Mouse (Mus musculus): Measurements from ENCODE around the gene Olfr1392. TPM values are rescaled to one million over a fixed set of nuclear protein-coding genes. Genes with fewer than 3 reads are reported as not detected.
"Not testable (repeated sequence)": the region's sequence is repeated elsewhere in the genome, so short reads cannot be mapped to it uniquely, and the experiment has no call there.

Gene Olfr1392
- total RNA-seq, 1 experiment: not detected

- Histone ChIP-seq H3K9ac (ENCODE audit: insufficient read depth, low read depth, low read length, poor library complexity, severe bottlenecking) (no peak within 1 kb of the TSS), H3K9me3 (ENCODE audit: control insufficient read depth, insufficient read depth, low read depth, low read length) (no peaks in the 10 kb centered on the region), H3K4me3 (ENCODE audit: insufficient read depth in 1 of 2, low read depth in 1 of 2, low read length in 2 of 2, poor library complexity in 1 of 2, severe bottlenecking in 1 of 2) (no peak within 1 kb of the TSS), H3K4me1 (ENCODE audit: control insufficient read depth in 2 of 2, insufficient read depth in 2 of 2, low read length in 2 of 2, poor library complexity in 1 of 2) (no peaks in the 10 kb centered on the region), H3K36me3 (ENCODE audit: control insufficient read depth, insufficient read depth, low read length, poor library complexity, severe bottlenecking) (no peaks in the 10 kb centered on the region), H3K27ac (ENCODE audit: insufficient read depth, low read depth, low read length, poor library complexity, severe bottlenecking) (no peak within 1 kb of the TSS)
- TF ChIP-seq CHD2 (IDR thresholded peaks at IDR 0.05; ENCODE audit: low read depth, low read length) (no peak), ZC3H11A (IDR thresholded peaks at IDR 0.05; ENCODE audit: borderline replicate concordance, low read depth, low read length) (no peak), MAFK (IDR thresholded peaks at IDR 0.05; ENCODE audit: insufficient read depth, low read depth, low read length) (no peak), HCFC1 (IDR thresholded peaks at IDR 0.05; ENCODE audit: borderline replicate concordance, insufficient read depth, low read length) (no peak), ZNF384 (IDR thresholded peaks at IDR 0.05; ENCODE audit: low read depth, low read length) (no peak)
- DNase-seq (ENCODE audit: low read depth, low spot score): no peak
- in situ Hi-C loops (cut with MboI; ENCODE audit: low sequenced_read_pairs in 2 of 2, unreplicated experiment in 2 of 2): no loop called here
These were observed 6.9 kb upstream of the Olfr1392 start, which contains the start of gene Olfr1393 for GRCm38 (mm10) chr11:49278222-49278621. Gene Olfr1393 (plus strand): TSS chr11:49278304.

- H3K36me3 ChIP-seq (ENCODE audit: control insufficient read depth, insufficient read depth, low read length, poor library complexity, severe bottlenecking): no peaks in the 10 kb centered on the region
- H3K9ac ChIP-seq (ENCODE audit: insufficient read depth, low read depth, low read length, poor library complexity, severe bottlenecking): no peak overlapping the region
- DNase-seq (ENCODE audit: low read depth, low spot score): no peak
- H3K4me1 ChIP-seq (ENCODE audit: control insufficient read depth in 2 of 2, insufficient read depth in 2 of 2, low read length in 2 of 2, poor library complexity in 1 of 2): no peaks in the 10 kb centered on the region
- no peaks in the 10 kb centered on the region for H3K9me3 ChIP-seq (ENCODE audit: control insufficient read depth, insufficient read depth, low read depth, low read length)
- H3K4me3 ChIP-seq (ENCODE audit: insufficient read depth in 1 of 2, low read depth in 1 of 2, low read length in 2 of 2, poor library complexity in 1 of 2, severe bottlenecking in 1 of 2): no peak overlapping the region
- H3K27ac ChIP-seq (ENCODE audit: insufficient read depth, low read depth, low read length, poor library complexity, severe bottlenecking): no peak overlapping the region
- in situ Hi-C loops (cut with MboI; ENCODE audit: low sequenced_read_pairs in 2 of 2, unreplicated experiment in 2 of 2): no loop called here
- no peak for TF ChIP-seq ZNF384 (IDR thresholded peaks at IDR 0.05; ENCODE audit: low read depth, low read length)
- no peak for TF ChIP-seq ZC3H11A (IDR thresholded peaks at IDR 0.05; ENCODE audit: borderline replicate concordance, low read depth, low read length)
- TF ChIP-seq MAFK (IDR thresholded peaks at IDR 0.05; ENCODE audit: insufficient read depth, low read depth, low read length): no peak
- TF ChIP-seq CHD2 (IDR thresholded peaks at IDR 0.05; ENCODE audit: low read depth, low read length): no peak
- TF ChIP-seq HCFC1 (IDR thresholded peaks at IDR 0.05; ENCODE audit: borderline replicate concordance, insufficient read depth, low read length): no peak
These were observed 2.2 kb downstream of the Olfr1392 start for GRCm38 (mm10) chr11:49287251-49287650.

GRCm38 (mm10) chr11:49292777-49293176 lies 7.7 kb downstream of the Olfr1392 start:
- DNase-seq (ENCODE audit: low read depth, low spot score): no peak
- in situ Hi-C loops (cut with MboI; ENCODE audit: low sequenced_read_pairs in 2 of 2, unreplicated experiment in 2 of 2): no loop called here

GRCm38 (mm10) chr11:49304441-49304840 lies 19.4 kb downstream of the Olfr1392 start, which contains the start of gene Olfr10:
Gene Olfr10 (plus strand): TSS chr11:49304741.
- DNase-seq (ENCODE audit: low read depth, low spot score): no peak
- no peak within 1 kb of the TSS for H3K9ac ChIP-seq (ENCODE audit: insufficient read depth, low read depth, low read length, poor library complexity, severe bottlenecking)
- TF ChIP-seq MAFK (IDR thresholded peaks at IDR 0.05; ENCODE audit: insufficient read depth, low read depth, low read length) (no peak), ZNF384 (IDR thresholded peaks at IDR 0.05; ENCODE audit: low read depth, low read length) (no peak), HCFC1 (IDR thresholded peaks at IDR 0.05; ENCODE audit: borderline replicate concordance, insufficient read depth, low read length) (no peak), CHD2 (IDR thresholded peaks at IDR 0.05; ENCODE audit: low read depth, low read length) (no peak), ZC3H11A (IDR thresholded peaks at IDR 0.05; ENCODE audit: borderline replicate concordance, low read depth, low read length) (no peak)
- H3K4me1 ChIP-seq (ENCODE audit: control insufficient read depth in 2 of 2, insufficient read depth in 2 of 2, low read length in 2 of 2, poor library complexity in 1 of 2): no peaks in the 10 kb centered on the region
- no peaks in the 10 kb centered on the region for H3K9me3 ChIP-seq (ENCODE audit: control insufficient read depth, insufficient read depth, low read depth, low read length)
- H3K27ac ChIP-seq (ENCODE audit: insufficient read depth, low read depth, low read length, poor library complexity, severe bottlenecking): no peak within 1 kb of the TSS
- H3K36me3 ChIP-seq (ENCODE audit: control insufficient read depth, insufficient read depth, low read length, poor library complexity, severe bottlenecking): no peaks in the 10 kb centered on the region
- H3K4me3 ChIP-seq (ENCODE audit: insufficient read depth in 1 of 2, low read depth in 1 of 2, low read length in 2 of 2, poor library complexity in 1 of 2, severe bottlenecking in 1 of 2): no peak within 1 kb of the TSS
- in situ Hi-C loops (cut with MboI; ENCODE audit: low sequenced_read_pairs in 2 of 2, unreplicated experiment in 2 of 2): no loop called here

More at GRCm38 (mm10) chr11:49292777-49293176, 7.7 kb downstream of the Olfr1392 start:
- Histone ChIP-seq H3K4me3 (ENCODE audit: insufficient read depth in 1 of 2, low read depth in 1 of 2, low read length in 2 of 2, poor library complexity in 1 of 2, severe bottlenecking in 1 of 2) (no peak overlapping the region), H3K9ac (ENCODE audit: insufficient read depth, low read depth, low read length, poor library complexity, severe bottlenecking) (no peak overlapping the region), H3K9me3 (ENCODE audit: control insufficient read depth, insufficient read depth, low read depth, low read length) (no peaks in the 10 kb centered on the region), H3K36me3 (ENCODE audit: control insufficient read depth, insufficient read depth, low read length, poor library complexity, severe bottlenecking) (no peaks in the 10 kb centered on the region), H3K4me1 (ENCODE audit: control insufficient read depth in 2 of 2, insufficient read depth in 2 of 2, low read length in 2 of 2, poor library complexity in 1 of 2) (no peaks in the 10 kb centered on the region), H3K27ac (ENCODE audit: insufficient read depth, low read depth, low read length, poor library complexity, severe bottlenecking) (no peak overlapping the region)
- no peak for TF ChIP-seq CHD2 (IDR thresholded peaks at IDR 0.05; ENCODE audit: low read depth, low read length)
- TF ChIP-seq HCFC1 (IDR thresholded peaks at IDR 0.05; ENCODE audit: borderline replicate concordance, insufficient read depth, low read length): no peak
- no peak for TF ChIP-seq ZC3H11A (IDR thresholded peaks at IDR 0.05; ENCODE audit: borderline replicate concordance, low read depth, low read length)
- no peak for TF ChIP-seq MAFK (IDR thresholded peaks at IDR 0.05; ENCODE audit: insufficient read depth, low read depth, low read length)
- TF ChIP-seq ZNF384 (IDR thresholded peaks at IDR 0.05; ENCODE audit: low read depth, low read length): no peak

- H3K9me3 ChIP-seq (ENCODE audit: control insufficient read depth, insufficient read depth, low read depth, low read length); H3K27ac ChIP-seq (ENCODE audit: insufficient read depth, low read depth, low read length, poor library complexity, severe bottlenecking); in situ Hi-C loops (cut with MboI; ENCODE audit: low sequenced_read_pairs in 2 of 2, unreplicated experiment in 2 of 2); H3K9ac ChIP-seq (ENCODE audit: insufficient read depth, low read depth, low read length, poor library complexity, severe bottlenecking); H3K4me1 ChIP-seq (ENCODE audit: control insufficient read depth in 2 of 2, insufficient read depth in 2 of 2, low read length in 2 of 2, poor library complexity in 1 of 2); H3K4me3 ChIP-seq (ENCODE audit: insufficient read depth in 1 of 2, low read depth in 1 of 2, low read length in 2 of 2, poor library complexity in 1 of 2, severe bottlenecking in 1 of 2); H3K36me3 ChIP-seq (ENCODE audit: control insufficient read depth, insufficient read depth, low read length, poor library complexity, severe bottlenecking): not testable (repeated sequence)
- TF ChIP-seq MAFK (IDR thresholded peaks at IDR 0.05; ENCODE audit: insufficient read depth, low read depth, low read length): peak; percentile 40; the same call in 1 of the 2 replicates
- peak; percentile 4 for DNase-seq (ENCODE audit: low read depth, low spot score)
These were observed 23.5 kb downstream of the Olfr1392 start for GRCm38 (mm10) chr11:49308547-49308946.
